Mouse (Mus musculus) T-helper 2 cell (primary cell): ENCODE data around the gene Tmem237.

ENCODE experiments used
- in situ Hi-C: fragments of 300-600 bp; cut with MboI, MseI; formaldehyde crosslinking; loops from one replicate; pipeline ENCODE4 v1.15.1; 2025; ENCODE audit warnings: high pct_unique_total_duplicates

Gene Tmem237

GRCm38 (mm10) chr1:59119720-59120457 lies at the start of gene Tmem237:
TSS of gene Tmem237 (minus strand) at chr1:59120408.
- in situ Hi-C loops: no loop called here

- in situ Hi-C loops: no loop called here
Measured at GRCm38 (mm10) chr1:59169586-59169985, 49.4 kb upstream of the Tmem237 start.

- in situ Hi-C loops: no loop called here
Measured at GRCm38 (mm10) chr1:59168556-59168955, 48.3 kb upstream of the Tmem237 start.

GRCm38 (mm10) chr1:59167654-59168425 lies 47.6 kb upstream of the Tmem237 start:
- in situ Hi-C loops: no loop called here

- in situ Hi-C loops: no loop called here
Measured at GRCm38 (mm10) chr1:59166232-59166905, 46.2 kb upstream of the Tmem237 start.

- in situ Hi-C loops: no loop called here
Measured at GRCm38 (mm10) chr1:59163918-59164317, 43.7 kb upstream of the Tmem237 start.

- in situ Hi-C loops: no loop called here
Measured at GRCm38 (mm10) chr1:59163030-59163461, 42.8 kb upstream of the Tmem237 start, which contains the start of gene Mpp4. TSS of gene Mpp4 (minus strand) at chr1:59163389.

GRCm38 (mm10) chr1:59162309-59163024 lies 42.3 kb upstream of the Tmem237 start:
- in situ Hi-C loops: no loop called here

GRCm38 (mm10) chr1:59161396-59161795 lies 41.2 kb upstream of the Tmem237 start:
- in situ Hi-C loops: no loop called here

- in situ Hi-C loops: no loop called here
Measured at GRCm38 (mm10) chr1:59160871-59161270, 40.7 kb upstream of the Tmem237 start.

GRCm38 (mm10) chr1:59159136-59159535 lies 38.9 kb upstream of the Tmem237 start:
- in situ Hi-C loops: loop anchor here (10.0 kb wide), 1 partner anchor 86 kb away; no protein-coding TSS in a partner anchor

- in situ Hi-C loops: loop anchor here (10.0 kb wide), 1 partner anchor 86 kb away; no protein-coding TSS in a partner anchor
Measured at GRCm38 (mm10) chr1:59158498-59158897, 38.3 kb upstream of the Tmem237 start.

GRCm38 (mm10) chr1:59157846-59158245 lies 37.6 kb upstream of the Tmem237 start:
- in situ Hi-C loops: loop anchor here (10.0 kb wide), 1 partner anchor 87 kb away; no protein-coding TSS in a partner anchor

GRCm38 (mm10) chr1:59152346-59152745 lies 32.1 kb upstream of the Tmem237 start:
- in situ Hi-C loops: loop anchor here (10.0 kb wide), 1 partner anchor 92 kb away; no protein-coding TSS in a partner anchor

- in situ Hi-C loops: loop anchor here (10.0 kb wide), 1 partner anchor 94 kb away; no protein-coding TSS in a partner anchor
Measured at GRCm38 (mm10) chr1:59150542-59150941, 30.3 kb upstream of the Tmem237 start.

GRCm38 (mm10) chr1:59144543-59144942 lies 24.3 kb upstream of the Tmem237 start:
- in situ Hi-C loops: loop anchor here (5.0 kb wide), 1 partner anchor 127 kb away; no protein-coding TSS in a partner anchor

- in situ Hi-C loops: loop anchor here (5.0 kb wide), 1 partner anchor 126 kb away; no protein-coding TSS in a partner anchor
Measured at GRCm38 (mm10) chr1:59142809-59143208, 22.6 kb upstream of the Tmem237 start.

GRCm38 (mm10) chr1:59134419-59134818 lies 14.2 kb upstream of the Tmem237 start:
- in situ Hi-C loops: no loop called here

GRCm38 (mm10) chr1:59128879-59129278 lies 8.7 kb upstream of the Tmem237 start:
- in situ Hi-C loops: no loop called here

- in situ Hi-C loops: no loop called here
Measured at GRCm38 (mm10) chr1:59125558-59125957, 5.3 kb upstream of the Tmem237 start.

GRCm38 (mm10) chr1:59110524-59110923 lies 9.7 kb downstream of the Tmem237 start:
- in situ Hi-C loops: no loop called here
